Comparison of ENCODE assay signal across 8 mouse cellular contexts in genomic region chr5:39639438-39640177, GRCm38 (mm10).
DNase-seq lines count a peak whose midpoint lies in the region; ATAC-seq and TF ChIP-seq lines count a peak whose summit lies in the region.

No protein-coding gene starts in this region.

- H3K9me3 ChIP-seq in ES-Bruce4 (replicated peaks; ENCODE audit: control insufficient read depth, insufficient read depth, low read length, poor library complexity, severe bottlenecking): no peaks in the 10 kb centered on the region
- H3K9me3 ChIP-seq in midbrain, embryonic 14.5 days (ENCODE audit: control insufficient read depth, low read length): no peaks in the 10 kb centered on the region

- H3K27ac ChIP-seq in gastrocnemius, adult 2 months: no peak overlapping the region
- no peak overlapping the region for H3K27ac ChIP-seq in ES-Bruce4 (ENCODE audit: insufficient read depth, low read length)
- no peak overlapping the region for H3K27ac ChIP-seq in midbrain, embryonic 14.5 days (replicated peaks; ENCODE audit: low read depth, low read length)

- no peak overlapping the region for H3K9ac ChIP-seq in ES-Bruce4 (ENCODE audit: low read depth, poor library complexity, severe bottlenecking)
- no peak overlapping the region for H3K9ac ChIP-seq in midbrain, embryonic 14.5 days (replicated peaks; ENCODE audit: low read length)

- H3K4me3 ChIP-seq in gastrocnemius, adult 2 months: no peak overlapping the region
- no peak overlapping the region for H3K4me3 ChIP-seq in ES-Bruce4 (ENCODE audit: low read depth, low read length)
- H3K4me3 ChIP-seq in midbrain, embryonic 14.5 days (replicated peaks; ENCODE audit: low read depth, low read length): no peak overlapping the region

- peak; percentile 77 for TF ChIP-seq CTCF in gastrocnemius, adult 2 months (IDR thresholded peaks at IDR 0.05)
- TF ChIP-seq CTCF in ES-Bruce4 (IDR thresholded peaks at IDR 0.05; ENCODE audit: low read depth, low read length): peak; percentile 46

- intact Hi-C loops in gastrocnemius, adult 2 months (cut with DNase I): loop anchor here (2.0 kb wide), 1 partner anchor 857 kb away; no protein-coding TSS in a partner anchor

- H3K27me3 ChIP-seq in ES-Bruce4 (ENCODE audit: control insufficient read depth, insufficient read depth, low read length, poor library complexity, severe bottlenecking): peaks cover 3% of the 10 kb centered on the region; the same call in 1 of the 2 replicates
- no peaks in the 10 kb centered on the region for H3K27me3 ChIP-seq in midbrain, embryonic 14.5 days (ENCODE audit: control insufficient read depth, insufficient read depth, low read length)
- no peaks in the 10 kb centered on the region for H3K27me3 ChIP-seq in splenic B cell, adult 2 months (ENCODE audit: control insufficient read depth, insufficient read depth, low read length, poor library complexity, severe bottlenecking)

- no peaks in the 10 kb centered on the region for H3K36me3 ChIP-seq in ES-Bruce4 (ENCODE audit: control insufficient read depth, insufficient read depth, low read length, poor library complexity, severe bottlenecking)
- H3K36me3 ChIP-seq in midbrain, embryonic 14.5 days (ENCODE audit: control insufficient read depth, insufficient read depth, low read length): no peaks in the 10 kb centered on the region
- no peaks in the 10 kb centered on the region for H3K36me3 ChIP-seq in splenic B cell, adult 2 months (ENCODE audit: control insufficient read depth, insufficient read depth, low read length, poor library complexity, severe bottlenecking)

- ATAC-seq in granulocyte monocyte progenitor cell, adult 5-6 weeks (replicated peaks; ENCODE audit: poor library complexity, severe bottlenecking): 0 out of 2 replicates have a peak, but pooled peaks have one; percentile 41
- no peak for ATAC-seq in midbrain, embryonic 14.5 days (ENCODE audit: low FRiP score, low TSS enrichment)

- no peak for TF ChIP-seq EP300 in ES-Bruce4 (IDR thresholded peaks at IDR 0.05; ENCODE audit: insufficient read depth, low read depth, low read length)

- H3K4me1 ChIP-seq in ES-Bruce4 (ENCODE audit: control insufficient read depth, insufficient read depth, low read length): no peaks in the 10 kb centered on the region
- H3K4me1 ChIP-seq in midbrain, embryonic 14.5 days (ENCODE audit: control insufficient read depth, insufficient read depth, low read length): peaks cover 8% of the 10 kb centered on the region; the same call in 1 of the 2 replicates

- no peak for TF ChIP-seq POLR2A in ES-Bruce4 (IDR thresholded peaks at IDR 0.05; ENCODE audit: insufficient read depth, low read length)

- 50% methylated on average over 10 of the region's 10 CpGs for WGBS in midbrain, embryonic 14.5 days

- H3K4me2 ChIP-seq in midbrain, embryonic 14.5 days (ENCODE audit: low read length): no peak overlapping the region

- peak; percentile 45 for DNase-seq in gastrocnemius, adult 2 months
- DNase-seq in gastrocnemius, adult 8-10 months (ENCODE audit: low spot score in 2 of 2): no peak
- peak; percentile 89 to 93 for DNase-seq in cerebellum, postnatal 14 days
- DNase-seq in layer of hippocampus, postnatal 14 days (ENCODE audit: low spot score in 2 of 2): peak; percentile 71 to 81
- DNase-seq in midbrain, embryonic 14.5 days: peak; percentile 85
- peak; percentile 81 for DNase-seq in splenic B cell, adult 2 months (ENCODE audit: low read depth, low spot score)

Comparison
In these comparisons a context has a peak if more than half of its experiments do, and no peak if none do; other contexts are left out.
1. DNase-seq: peak in gastrocnemius, adult 2 months (single experiment), cerebellum, postnatal 14 days (2 of 2), layer of hippocampus, postnatal 14 days (2 of 2), midbrain, embryonic 14.5 days (single experiment) and splenic B cell, adult 2 months (single experiment); none in gastrocnemius, adult 8-10 months (0 of 2).